Mouse (Mus musculus) erythroblast, embryonic 14.5 days (primary cell): ENCODE data around the gene Tinagl1. TPM values are rescaled to one million over a fixed set of nuclear protein-coding genes. Genes with fewer than 3 reads are reported as not detected.

Source experiments
- H3K27me3 ChIP-seq: 2 replicates; pipeline ENCODE4 v1.6.1; 2012; ENCODE audit warnings: inconsistent platforms; ENCODE audit not compliant: control insufficient read depth
- H3K36me3 ChIP-seq: 2 replicates; pipeline ENCODE4 v1.6.1; 2012; ENCODE audit warnings: mild to moderate bottlenecking, inconsistent platforms; ENCODE audit not compliant: control insufficient read depth
- H3K4me1 ChIP-seq: 2 replicates; pipeline ENCODE4 v1.6.1; 2012; ENCODE audit warnings: inconsistent platforms; ENCODE audit not compliant: control insufficient read depth
- H3K4me3 ChIP-seq: replicated peaks from 2 replicates; pipeline ENCODE3; 2012; ENCODE audit warnings: moderate library complexity, mild to moderate bottlenecking, inconsistent platforms
- H3K9me3 ChIP-seq: 2 replicates; pipeline ENCODE4 v1.6.1; 2012; ENCODE audit warnings: low read length, inconsistent platforms, mixed read lengths; ENCODE audit not compliant: control insufficient read depth
- GATA1 ChIP-seq: IDR thresholded peaks from 2 replicates; pipeline ENCODE4 v1.6.1; 2012; ENCODE audit warnings: low read length, inconsistent platforms, mixed read lengths
- TAL1 ChIP-seq: IDR thresholded peaks from 3 replicates; pipeline ENCODE4 v1.6.1; 2012; ENCODE audit warnings: low read length, inconsistent platforms, mixed read lengths
- polyA plus RNA-seq: library from polyadenylated mRNA; stranded (reverse); fragments of >175 nt; gene quantifications from 2 replicates; pipeline ENCODE4 v1.2.3, GENCODE M21; 2012

Gene Tinagl1
- polyA plus RNA-seq, 1 experiment, result 58.6 TPM

DNA sequence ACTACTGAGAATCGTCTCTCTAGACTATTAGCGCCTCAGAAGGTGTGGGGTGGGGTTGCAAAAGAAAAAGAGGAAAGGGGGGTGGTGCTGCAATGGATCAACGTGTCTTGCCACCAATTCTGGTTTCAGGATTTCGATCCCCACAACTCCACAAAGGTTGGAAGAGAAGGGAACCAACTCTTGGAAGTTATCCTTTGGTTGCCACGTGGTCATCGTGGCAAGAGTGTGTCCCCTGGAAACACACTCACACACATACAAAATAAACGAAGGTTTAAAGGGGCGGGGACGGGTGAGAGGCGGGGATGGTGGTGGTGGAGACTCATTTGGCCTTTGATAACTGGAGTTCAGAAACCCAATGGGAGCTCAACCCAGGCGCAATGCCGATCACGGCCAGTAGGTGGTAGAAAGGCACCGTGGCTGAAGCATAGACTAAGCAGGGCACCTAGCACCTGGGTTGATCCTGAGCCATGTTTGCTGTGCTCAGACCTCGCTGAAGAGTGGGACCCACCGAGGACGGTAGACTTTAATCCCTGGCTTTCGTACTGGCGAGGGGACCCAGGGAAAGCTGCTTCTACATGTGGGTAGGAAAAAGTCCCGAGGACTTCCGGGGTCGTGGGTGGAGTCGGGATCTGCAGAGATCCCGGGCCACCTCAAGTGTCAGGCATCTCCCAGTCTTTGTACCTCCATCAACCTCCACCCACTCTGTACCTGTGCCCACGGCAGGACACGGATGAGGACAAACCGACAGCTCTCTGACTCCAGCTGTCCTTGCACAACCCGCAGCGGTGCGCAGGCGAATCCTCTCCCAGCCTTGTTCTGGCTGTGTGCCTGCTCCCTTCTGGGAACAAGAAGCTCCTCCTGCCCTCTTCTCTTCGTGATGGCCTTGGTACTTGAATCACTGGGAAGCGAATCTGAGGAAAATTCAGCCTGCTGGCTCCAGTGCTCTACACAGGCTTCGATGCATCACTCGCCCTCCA, 24.1 kb upstream of the Tinagl1 start:
- Histone ChIP-seq H3K4me1 (peaks cover 13% of the 10 kb centered on the region), H3K9me3 (peaks cover 15% of the 10 kb centered on the region), H3K36me3 (no peaks in the 10 kb centered on the region), H3K27me3 (peaks cover 48% of the 10 kb centered on the region), H3K4me3 (no peak overlapping the region)
- TF ChIP-seq GATA1 (no peak), TAL1 (no peak)

GRCm38 (mm10) chr4:130196542-130196941, 21.6 kb upstream of the Tinagl1 start:
- H3K4me1 ChIP-seq, result peaks cover 13% of the 10 kb centered on the region
- no peaks in the 10 kb centered on the region for H3K36me3 ChIP-seq
- no peaks in the 10 kb centered on the region for H3K9me3 ChIP-seq
- no peak overlapping the region for H3K4me3 ChIP-seq
- TF ChIP-seq TAL1 (no peak), GATA1 (no peak)
- peaks cover 57% of the 10 kb centered on the region for H3K27me3 ChIP-seq

- H3K4me1 ChIP-seq, result peaks cover 13% of the 10 kb centered on the region
- H3K27me3 ChIP-seq, result peaks cover 61% of the 10 kb centered on the region
- H3K36me3 ChIP-seq, result no peaks in the 10 kb centered on the region
- H3K4me3 ChIP-seq, result no peak overlapping the region
- no peaks in the 10 kb centered on the region for H3K9me3 ChIP-seq
- no peak for TF ChIP-seq TAL1
- TF ChIP-seq GATA1, result no peak
Measured at GRCm38 (mm10) chr4:130195924-130196323, 21.0 kb upstream of the Tinagl1 start.

DNA sequence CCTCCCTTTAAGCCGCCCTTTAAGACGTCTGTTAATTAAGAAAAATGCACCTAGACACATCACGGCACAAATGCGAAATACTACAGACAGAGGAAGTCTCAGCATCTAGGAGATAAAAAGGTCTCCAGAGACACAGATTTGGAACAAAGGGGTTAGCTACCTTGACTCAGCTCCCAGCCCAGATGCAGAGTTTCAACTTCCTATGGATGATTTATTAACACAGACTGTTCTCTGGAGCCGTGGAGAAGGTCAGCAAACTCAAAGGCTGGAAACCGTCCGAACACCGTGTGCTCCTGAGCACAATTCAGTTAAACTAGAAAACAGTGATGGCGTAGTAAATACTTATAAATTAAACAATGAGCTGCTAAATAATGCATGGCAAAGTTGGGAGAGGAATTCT, 17.3 kb upstream of the Tinagl1 start:
- Histone ChIP-seq H3K9me3 (no peaks in the 10 kb centered on the region), H3K36me3 (no peaks in the 10 kb centered on the region), H3K27me3 (peaks cover 39% of the 10 kb centered on the region), H3K4me3 (no peak overlapping the region), H3K4me1 (peaks cover 5% of the 10 kb centered on the region)
- TF ChIP-seq GATA1 (no peak), TAL1 (no peak)

DNA sequence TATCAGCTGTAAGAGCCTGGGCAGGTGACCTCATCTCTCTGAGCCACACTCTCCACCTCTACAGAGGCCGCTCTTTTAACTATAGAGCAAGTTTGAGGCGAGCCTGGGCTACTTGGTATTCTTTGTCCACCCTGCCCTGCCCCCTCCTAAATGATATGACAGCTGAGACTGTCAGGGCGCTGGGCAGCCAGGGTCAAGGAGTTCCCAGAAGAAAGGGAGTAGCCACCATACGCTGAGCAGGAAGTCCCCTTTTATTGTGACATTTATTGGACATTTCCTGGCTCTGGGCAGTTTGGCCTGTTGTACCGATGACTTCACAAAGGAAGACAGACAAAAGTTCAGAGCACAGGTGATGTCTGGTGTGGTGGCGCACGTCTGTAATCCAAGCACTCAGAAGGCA, 14.7 kb upstream of the Tinagl1 start:
- peaks cover 5% of the 10 kb centered on the region for H3K4me1 ChIP-seq
- no peaks in the 10 kb centered on the region for H3K9me3 ChIP-seq
- H3K27me3 ChIP-seq, result peaks cover 26% of the 10 kb centered on the region
- no peak for TF ChIP-seq GATA1
- no peaks in the 10 kb centered on the region for H3K36me3 ChIP-seq
- H3K4me3 ChIP-seq, result no peak overlapping the region

- peaks cover 20% of the 10 kb centered on the region for H3K27me3 ChIP-seq
- H3K36me3 ChIP-seq, result no peaks in the 10 kb centered on the region
- H3K9me3 ChIP-seq, result no peaks in the 10 kb centered on the region
- no peak for TF ChIP-seq GATA1
- TF ChIP-seq TAL1, result no peak
- no peak overlapping the region for H3K4me3 ChIP-seq
- peaks cover 5% of the 10 kb centered on the region for H3K4me1 ChIP-seq
Measured at GRCm38 (mm10) chr4:130188806-130189297, 13.9 kb upstream of the Tinagl1 start.

DNA sequence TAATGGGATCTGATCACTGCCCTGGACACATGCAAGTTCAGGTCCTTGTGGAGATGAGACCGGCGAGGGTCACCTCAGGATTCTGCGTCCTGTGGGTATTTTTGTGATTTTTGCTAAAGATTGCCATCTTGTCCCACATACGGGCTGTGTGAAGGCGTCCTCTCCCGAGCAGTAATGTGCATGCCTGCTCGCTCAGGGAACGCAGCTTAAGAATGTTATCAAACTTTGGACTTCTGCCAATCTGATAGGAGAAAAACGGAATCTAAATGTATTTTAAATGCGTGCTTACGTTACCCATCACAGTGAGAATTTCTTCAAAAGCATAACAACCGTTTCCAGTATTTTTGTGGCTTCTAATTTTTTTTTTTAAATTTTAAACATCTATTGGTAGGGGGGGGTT, 12.0 kb upstream of the Tinagl1 start:
- Histone ChIP-seq H3K9me3 (no peaks in the 10 kb centered on the region), H3K4me1 (peaks cover 5% of the 10 kb centered on the region), H3K4me3 (no peak overlapping the region), H3K36me3 (no peaks in the 10 kb centered on the region), H3K27me3 (peaks cover 12% of the 10 kb centered on the region)
- TF ChIP-seq GATA1 (no peak), TAL1 (no peak)

DNA sequence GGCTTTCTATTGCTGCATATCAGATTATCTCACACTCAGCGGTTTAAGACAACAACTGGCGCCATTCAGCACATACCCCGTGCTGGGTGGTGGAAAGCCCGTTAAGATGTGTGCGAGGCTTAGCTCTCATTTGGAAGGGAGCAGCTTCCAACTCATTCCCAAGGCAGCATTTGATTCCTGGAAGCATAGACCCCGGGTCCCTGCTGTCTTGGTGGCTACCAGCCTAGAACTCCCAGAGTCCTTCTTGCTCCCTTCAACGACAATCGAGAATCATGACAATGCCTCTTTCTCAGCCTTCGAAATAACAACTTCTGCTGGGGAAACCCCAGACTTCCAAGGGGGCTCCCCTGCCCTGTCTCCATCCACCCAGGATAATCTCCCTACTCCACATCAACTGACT, 11.5 kb upstream of the Tinagl1 start:
- Histone ChIP-seq H3K4me3 (no peak overlapping the region), H3K27me3 (peaks cover 11% of the 10 kb centered on the region), H3K9me3 (no peaks in the 10 kb centered on the region), H3K36me3 (no peaks in the 10 kb centered on the region), H3K4me1 (peaks cover 5% of the 10 kb centered on the region)
- TF ChIP-seq GATA1 (no peak), TAL1 (no peak)

- Histone ChIP-seq H3K27me3 (peaks cover 3% of the 10 kb centered on the region), H3K36me3 (no peaks in the 10 kb centered on the region), H3K4me3 (no peak overlapping the region), H3K4me1 (peaks cover 4% of the 10 kb centered on the region), H3K9me3 (no peaks in the 10 kb centered on the region)
- TF ChIP-seq GATA1, result no peak
- no peak for TF ChIP-seq TAL1
Measured at GRCm38 (mm10) chr4:130183879-130184278, 9.0 kb upstream of the Tinagl1 start.
